8 mouse cellular contexts compared by ENCODE assay signal in genomic region chr6:52211961-52212360, GRCm38 (mm10). TPM values are rescaled to one million over a fixed set of nuclear protein-coding genes. Genes with fewer than 3 reads are reported as not detected.
DNase-seq lines count a peak whose midpoint lies in the region; ATAC-seq lines count a peak whose summit lies in the region.

No protein-coding gene starts in this region.

- no peak overlapping the region for H3K4me2 ChIP-seq in embryonic facial prominence, embryonic 15.5 days (replicated peaks)
- H3K4me2 ChIP-seq in limb, embryonic 13.5 days (replicated peaks), result peak overlapping the region; percentile 90

- intact Hi-C loops in gastrocnemius, postnatal 14 days (cut with DNase I; ENCODE audit: low total_unique reads), result no loop called here
- intact Hi-C loops in left cerebral cortex, postnatal 14 days (cut with DNase I), result loop anchor here (5.0 kb wide), 1 partner anchor 1035 kb away; no protein-coding TSS in a partner anchor

- ATAC-seq in embryonic facial prominence, embryonic 15.5 days (ENCODE audit: insufficient number of reproducible peaks, low FRiP score, low TSS enrichment, low read depth), result no peak
- no peak for ATAC-seq in limb, embryonic 13.5 days (ENCODE audit: low FRiP score, low read depth)

- peaks cover 100% of the 10 kb centered on the region for H3K27me3 ChIP-seq in heart, embryonic 10.5 days (ENCODE audit: insufficient read depth, poor library complexity, severe bottlenecking)
- H3K27me3 ChIP-seq in embryonic facial prominence, embryonic 15.5 days, result peaks cover 98% of the 10 kb centered on the region
- peaks cover 37% of the 10 kb centered on the region for H3K27me3 ChIP-seq in limb, embryonic 13.5 days

- peak; percentile 75 for DNase-seq in heart, embryonic 10.5 days (ENCODE audit: low spot score)
- no peak for DNase-seq in heart, adult 9 months (ENCODE audit: low spot score in 2 of 2)
- peak; percentile 82 for DNase-seq in A20 (ENCODE audit: low read depth, low spot score)
- no peak for DNase-seq in cerebellum, postnatal 25 days
- DNase-seq in gastrocnemius, postnatal 14 days, result no peak
- DNase-seq in left cerebral cortex, postnatal 14 days (ENCODE audit: low spot score in 2 of 2), result no peak

- peak overlapping the region; percentile 31; the same call in 1 of the 2 replicates for H3K4me3 ChIP-seq in heart, embryonic 10.5 days
- H3K4me3 ChIP-seq in embryonic facial prominence, embryonic 15.5 days (replicated peaks), result 0 out of 2 replicates have a peak overlapping the region, but pooled peaks have one; percentile 10
- peak overlapping the region; percentile 78 for H3K4me3 ChIP-seq in limb, embryonic 13.5 days

- H3K27ac ChIP-seq in heart, embryonic 10.5 days, result no peak overlapping the region
- H3K27ac ChIP-seq in embryonic facial prominence, embryonic 15.5 days (replicated peaks), result no peak overlapping the region
- H3K27ac ChIP-seq in limb, embryonic 13.5 days, result peak overlapping the region; percentile 97

- H3K9ac ChIP-seq in embryonic facial prominence, embryonic 15.5 days, result no peak overlapping the region
- H3K9ac ChIP-seq in limb, embryonic 13.5 days, result peak overlapping the region; percentile 95

- 3% methylated on average over 13 of the region's 13 CpGs for WGBS in heart, embryonic 10.5 days
- 5% methylated on average over 13 of the region's 13 CpGs for WGBS in embryonic facial prominence, embryonic 15.5 days
- under 1% methylated on average over 13 of the region's 13 CpGs for WGBS in limb, embryonic 13.5 days

- H3K9me3 ChIP-seq in heart, embryonic 10.5 days, result no peaks in the 10 kb centered on the region
- H3K9me3 ChIP-seq in embryonic facial prominence, embryonic 15.5 days (replicated peaks), result no peaks in the 10 kb centered on the region
- H3K9me3 ChIP-seq in limb, embryonic 13.5 days, result no peaks in the 10 kb centered on the region

- no peaks in the 10 kb centered on the region for H3K36me3 ChIP-seq in heart, embryonic 10.5 days
- no peaks in the 10 kb centered on the region for H3K36me3 ChIP-seq in embryonic facial prominence, embryonic 15.5 days
- no peaks in the 10 kb centered on the region for H3K36me3 ChIP-seq in limb, embryonic 13.5 days

- peaks cover 34% of the 10 kb centered on the region for H3K4me1 ChIP-seq in heart, embryonic 10.5 days
- H3K4me1 ChIP-seq in embryonic facial prominence, embryonic 15.5 days, result peaks cover 24% of the 10 kb centered on the region
- peaks cover 74% of the 10 kb centered on the region for H3K4me1 ChIP-seq in limb, embryonic 13.5 days

RNA-seq across cellular contexts. Expression of gene Hoxa3, which starts 1.2 kb away (rescaled TPM):
- 0.57 and 3.7 TPM in 2 replicates for polyA plus RNA-seq in heart, embryonic 10.5 days (2016; fragmentation: Nextera tagmentation; extraction: Ambion mirVana)
- 0.11 and 0.13 TPM in 2 replicates for polyA plus RNA-seq in embryonic facial prominence, embryonic 15.5 days (2015; fragmentation: Nextera tagmentation; extraction: Ambion mirVana)
- polyA plus RNA-seq in limb, embryonic 13.5 days (2015; fragmentation: Nextera tagmentation; extraction: Ambion mirVana), result 5.9 and 6.3 TPM in 2 replicates
- 1 to 10 TPM; 2.4 to 3.1 TPM for total RNA-seq in gastrocnemius, postnatal 14 days (2021)
- total RNA-seq in left cerebral cortex, postnatal 14 days (2021), result not detected

RNA-seq across cellular contexts. Expression of gene Gm28308, which starts 1.2 kb away (rescaled TPM):
- polyA plus RNA-seq in heart, embryonic 10.5 days (2016; fragmentation: Nextera tagmentation; extraction: Ambion mirVana), result not detected in 2 replicates
- polyA plus RNA-seq in embryonic facial prominence, embryonic 15.5 days (2015; fragmentation: Nextera tagmentation; extraction: Ambion mirVana), result not detected in 2 replicates
- 0.29 TPM in 1 of 2 replicates, not detected in the other for polyA plus RNA-seq in limb, embryonic 13.5 days (2015; fragmentation: Nextera tagmentation; extraction: Ambion mirVana)
- under 1 TPM in 1 of 2 experiments, not detected in 1; 0.51 TPM for total RNA-seq in gastrocnemius, postnatal 14 days (2021)
- not detected for total RNA-seq in left cerebral cortex, postnatal 14 days (2021)

RNA-seq across cellular contexts. Expression of gene Hoxa6, which starts 3.4 kb away (rescaled TPM):
- 0.30 TPM in 1 of 2 replicates, not detected in the other for polyA plus RNA-seq in heart, embryonic 10.5 days (2016; fragmentation: Nextera tagmentation; extraction: Ambion mirVana)
- polyA plus RNA-seq in embryonic facial prominence, embryonic 15.5 days (2015; fragmentation: Nextera tagmentation; extraction: Ambion mirVana), result not detected in 2 replicates
- polyA plus RNA-seq in limb, embryonic 13.5 days (2015; fragmentation: Nextera tagmentation; extraction: Ambion mirVana), result 0.97 and 1.2 TPM in 2 replicates
- total RNA-seq in gastrocnemius, postnatal 14 days (2021), result 1 to 10 TPM in 1 of 2 experiments, under 1 TPM in 1; 0.74 to 1.3 TPM
- not detected for total RNA-seq in left cerebral cortex, postnatal 14 days (2021)

RNA-seq across cellular contexts. Expression of gene Hoxa5, which starts 7.6 kb away (rescaled TPM):
- polyA plus RNA-seq in heart, embryonic 10.5 days (2016; fragmentation: Nextera tagmentation; extraction: Ambion mirVana), result 0.58 and 6.0 TPM in 2 replicates
- 0.17 and 0.39 TPM in 2 replicates for polyA plus RNA-seq in embryonic facial prominence, embryonic 15.5 days (2015; fragmentation: Nextera tagmentation; extraction: Ambion mirVana)
- polyA plus RNA-seq in limb, embryonic 13.5 days (2015; fragmentation: Nextera tagmentation; extraction: Ambion mirVana), result 4.8 and 5.3 TPM in 2 replicates
- 1 to 10 TPM; 1.9 to 2.5 TPM for total RNA-seq in gastrocnemius, postnatal 14 days (2021)
- not detected for total RNA-seq in left cerebral cortex, postnatal 14 days (2021)

RNA-seq across cellular contexts. Expression of gene Hoxa7, which starts 9.7 kb away (rescaled TPM):
- polyA plus RNA-seq in heart, embryonic 10.5 days (2016; fragmentation: Nextera tagmentation; extraction: Ambion mirVana), result 0.11 and 2.5 TPM in 2 replicates
- polyA plus RNA-seq in embryonic facial prominence, embryonic 15.5 days (2015; fragmentation: Nextera tagmentation; extraction: Ambion mirVana), result not detected in 2 replicates
- 11.8 and 13.1 TPM in 2 replicates for polyA plus RNA-seq in limb, embryonic 13.5 days (2015; fragmentation: Nextera tagmentation; extraction: Ambion mirVana)
- total RNA-seq in gastrocnemius, postnatal 14 days (2021), result 1 to 10 TPM; 6.3 to 7.3 TPM
- not detected for total RNA-seq in left cerebral cortex, postnatal 14 days (2021)

Comparison
In these comparisons a context has a peak if more than half of its experiments do, and no peak if none do; other contexts are left out.
1. DNase-seq: peak in heart, embryonic 10.5 days (single experiment) and A20 (single experiment); none in heart, adult 9 months (0 of 2), cerebellum, postnatal 25 days (0 of 2), gastrocnemius, postnatal 14 days (single experiment) and left cerebral cortex, postnatal 14 days (0 of 2).
2. H3K4me3 ChIP-seq: peak in every context shown above with its lines; median percentile 78 in limb, embryonic 13.5 days; 31 in heart, embryonic 10.5 days; 10 in embryonic facial prominence, embryonic 15.5 days.